Mouse (Mus musculus) forebrain, embryonic 12.5 days (tissue): ENCODE data around the gene Napb. TPM values are rescaled to one million over a fixed set of nuclear protein-coding genes. Genes with fewer than 3 reads are reported as not detected.

Source experiments
- polyA plus RNA-seq: library from polyadenylated mRNA; unstranded; fragments of >200 nt; fragmentation: Nextera tagmentation; extraction: Ambion mirVana; gene quantifications from 2 replicates; pipeline ENCODE4 v1.2.1, GENCODE M21; 2016

The Napb gene
- polyA plus RNA-seq, 1 experiment from 2014 or later = 18.6 TPM

Other genes with a start within 250 kb of the Napb start
- 109 and 114 TPM in 2 replicates for gene Nxt1, start 59.9 kb downstream of the Napb start, polyA plus RNA-seq
- 22.8 and 25.7 TPM in 2 replicates for gene Gzf1, start 51.4 kb downstream of the Napb start, polyA plus RNA-seq
- not detected in 2 replicates for gene Cstl1, start 17.9 kb upstream of the Napb start, polyA plus RNA-seq
- gene Cst11, start 39.0 kb upstream of the Napb start, polyA plus RNA-seq = not detected in 2 replicates
- gene 8030411F24Rik, start 49.5 kb upstream of the Napb start, polyA plus RNA-seq = not detected in 2 replicates
- not detected in 2 replicates for gene Cst12, start 56.9 kb upstream of the Napb start, polyA plus RNA-seq
- gene Cst8, start 66.3 kb upstream of the Napb start, polyA plus RNA-seq = not detected in 2 replicates
- gene Cst13, start 87.6 kb upstream of the Napb start, polyA plus RNA-seq = not detected in 2 replicates
- gene Cst9, start 102.7 kb upstream of the Napb start, polyA plus RNA-seq = not detected in 2 replicates
- gene 9230104L09Rik, start 132.6 kb upstream of the Napb start, polyA plus RNA-seq = not detected in 2 replicates
- gene Cst3, start 143.2 kb upstream of the Napb start, polyA plus RNA-seq = 290 and 307 TPM in 2 replicates